In genomic region chr12:113188349-113189055, GRCm38 (mm10) we compare ENCODE assay signal across 8 mouse cellular contexts. TPM values are rescaled to one million over a fixed set of nuclear protein-coding genes. Genes with fewer than 3 reads are reported as not detected.
DNase-seq lines count a peak whose midpoint lies in the region; ATAC-seq and TF ChIP-seq lines count a peak whose summit lies in the region.

No protein-coding gene starts in this region.

- WGBS in heart, embryonic 12.5 days: 71% methylated on average over 51 of the region's 51 CpGs
- WGBS in forebrain, embryonic 15.5 days: 93% methylated on average over 51 of the region's 51 CpGs
- WGBS in midbrain, embryonic 11.5 days: 91% methylated on average over 51 of the region's 51 CpGs

- no peak overlapping the region for H3K9ac ChIP-seq in heart, embryonic 12.5 days
- H3K9ac ChIP-seq in forebrain, embryonic 15.5 days (replicated peaks): no peak overlapping the region
- H3K9ac ChIP-seq in midbrain, embryonic 11.5 days (ENCODE audit: low read length): no peak overlapping the region

- peaks cover 24% of the 10 kb centered on the region for H3K4me1 ChIP-seq in heart, embryonic 12.5 days (replicated peaks)
- H3K4me1 ChIP-seq in G1E (ENCODE audit: insufficient read depth, low read depth, low read length): no peaks in the 10 kb centered on the region
- peaks cover 28% of the 10 kb centered on the region for H3K4me1 ChIP-seq in forebrain, embryonic 15.5 days
- peaks cover 17% of the 10 kb centered on the region for H3K4me1 ChIP-seq in midbrain, embryonic 11.5 days (ENCODE audit: control insufficient read depth, insufficient read depth, low read length)

- H3K27ac ChIP-seq in heart, embryonic 12.5 days (ENCODE audit: poor library complexity, severe bottlenecking): no peak overlapping the region
- H3K27ac ChIP-seq in forebrain, embryonic 15.5 days (replicated peaks): no peak overlapping the region
- no peak overlapping the region for H3K27ac ChIP-seq in midbrain, embryonic 11.5 days (ENCODE audit: low read depth, low read length)

- peak overlapping the region; percentile 98 for H3K4me2 ChIP-seq in heart, embryonic 12.5 days
- peak overlapping the region; percentile 86 for H3K4me2 ChIP-seq in forebrain, embryonic 15.5 days (replicated peaks)
- peak overlapping the region; percentile 77 for H3K4me2 ChIP-seq in midbrain, embryonic 11.5 days

- H3K9me3 ChIP-seq in heart, embryonic 12.5 days (replicated peaks): no peaks in the 10 kb centered on the region
- H3K9me3 ChIP-seq in G1E (replicated peaks): peaks cover 38% of the 10 kb centered on the region
- H3K9me3 ChIP-seq in forebrain, embryonic 15.5 days: no peaks in the 10 kb centered on the region
- no peaks in the 10 kb centered on the region for H3K9me3 ChIP-seq in midbrain, embryonic 11.5 days (ENCODE audit: control insufficient read depth, low read length)

- H3K4me3 ChIP-seq in heart, embryonic 12.5 days: no peak overlapping the region
- peak overlapping the region; percentile 22; the same call in 1 of the 2 replicates for H3K4me3 ChIP-seq in G1E (ENCODE audit: low read depth, low read length)
- peak overlapping the region; percentile 73 for H3K4me3 ChIP-seq in forebrain, embryonic 15.5 days
- H3K4me3 ChIP-seq in midbrain, embryonic 11.5 days (ENCODE audit: low read depth, low read length): peak overlapping the region; percentile 34

- no peak for ATAC-seq in heart, embryonic 12.5 days (ENCODE audit: insufficient number of reproducible peaks, low FRiP score)
- no peak for ATAC-seq in G1E (ENCODE audit: extremely low read depth, insufficient number of reproducible peaks, low FRiP score, poor library complexity, severe bottlenecking)
- ATAC-seq in forebrain, embryonic 15.5 days (replicated peaks): 0 out of 2 replicates have a peak, but pooled peaks have one; percentile 3
- ATAC-seq in midbrain, embryonic 11.5 days (ENCODE audit: low FRiP score): no peak

- no peaks in the 10 kb centered on the region for H3K36me3 ChIP-seq in heart, embryonic 12.5 days
- no peaks in the 10 kb centered on the region for H3K36me3 ChIP-seq in G1E (replicated peaks)
- H3K36me3 ChIP-seq in forebrain, embryonic 15.5 days: peaks cover 35% of the 10 kb centered on the region
- H3K36me3 ChIP-seq in midbrain, embryonic 11.5 days (ENCODE audit: control insufficient read depth, insufficient read depth, low read length): peaks cover 10% of the 10 kb centered on the region

- peaks cover 59% of the 10 kb centered on the region for H3K27me3 ChIP-seq in heart, embryonic 12.5 days (replicated peaks)
- H3K27me3 ChIP-seq in G1E (ENCODE audit: insufficient read depth, low read length): peaks cover 13% of the 10 kb centered on the region; the same call in 1 of the 2 replicates
- no peaks in the 10 kb centered on the region for H3K27me3 ChIP-seq in forebrain, embryonic 15.5 days
- H3K27me3 ChIP-seq in midbrain, embryonic 11.5 days (ENCODE audit: control insufficient read depth, insufficient read depth, low read length): peaks cover 2% of the 10 kb centered on the region; the same call in 1 of the 2 replicates

- no peak for DNase-seq in heart, adult 11 months
- no peak for DNase-seq in G1E (ENCODE audit: low spot score)
- DNase-seq in midbrain, embryonic 11.5 days (ENCODE audit: low spot score, missing footprints): no peak
- DNase-seq in gastrocnemius, postnatal 25 days: no peak
- no peak for DNase-seq in left cerebral cortex, adult 18-20 months (ENCODE audit: low spot score in 2 of 2)
- DNase-seq in adrenal gland, postnatal 14 days: no peak

- TF ChIP-seq CTCF in G1E (IDR thresholded peaks at IDR 0.05; ENCODE audit: low read depth, low read length): no peak

RNA-seq across cellular contexts. Expression of gene Tmem121, which starts 2.8 kb away (rescaled TPM):
- polyA plus RNA-seq in heart, embryonic 12.5 days (2016; fragmentation: Nextera tagmentation; extraction: Ambion mirVana): 2.0 and 2.1 TPM in 2 replicates
- total RNA-seq in G1E (2014; fragmentation: Nextera tagmentation) (not detected in 2 replicates), G1E (2017) (not detected in 2 replicates)
- polyA plus RNA-seq in G1E (2012): not detected in 2 replicates
- 38.9 and 41.1 TPM in 2 replicates for polyA plus RNA-seq in forebrain, embryonic 15.5 days (2015; fragmentation: Nextera tagmentation; extraction: Ambion mirVana)
- polyA plus RNA-seq in midbrain, embryonic 11.5 days (2014; fragmentation: Nextera tagmentation; extraction: Ambion mirVana): 11.5 and 13.1 TPM in 2 replicates
- under 1 TPM; 0.33 to 0.46 TPM for total RNA-seq in gastrocnemius, postnatal 25 days (2021)
- total RNA-seq in left cerebral cortex, adult 18-20 months (2021): 10 to 100 TPM; 25.5 to 27.5 TPM
- 3.4 and 4.7 TPM in 2 replicates for total RNA-seq in adrenal gland, postnatal 14 days (2021)

RNA-seq across cellular contexts. Expression of gene Tedc1, which starts 32.3 kb away (rescaled TPM):
- polyA plus RNA-seq in heart, embryonic 12.5 days (2016; fragmentation: Nextera tagmentation; extraction: Ambion mirVana): 24.5 and 26.9 TPM in 2 replicates
- 8.4 and 13.7 TPM in 2 replicates for total RNA-seq in G1E (2014; fragmentation: Nextera tagmentation)
- total RNA-seq in G1E (2017): 9.3 and 13.0 TPM in 2 replicates
- polyA plus RNA-seq in G1E (2012): 31.4 and 35.1 TPM in 2 replicates
- polyA plus RNA-seq in forebrain, embryonic 15.5 days (2015; fragmentation: Nextera tagmentation; extraction: Ambion mirVana): 22.6 and 24.9 TPM in 2 replicates
- polyA plus RNA-seq in midbrain, embryonic 11.5 days (2014; fragmentation: Nextera tagmentation; extraction: Ambion mirVana): 25.6 and 31.5 TPM in 2 replicates
- total RNA-seq in gastrocnemius, postnatal 25 days (2021): under 1 TPM; 0.46 to 0.54 TPM
- total RNA-seq in left cerebral cortex, adult 18-20 months (2021): 1 to 10 TPM in 1 of 2 experiments, under 1 TPM in 1; 1.00 to 1.4 TPM
- 3.1 and 3.7 TPM in 2 replicates for total RNA-seq in adrenal gland, postnatal 14 days (2021)

RNA-seq across cellular contexts. Expression of gene Crip1, which starts 42.4 kb away (rescaled TPM):
- polyA plus RNA-seq in heart, embryonic 12.5 days (2016; fragmentation: Nextera tagmentation; extraction: Ambion mirVana): 464 and 485 TPM in 2 replicates
- total RNA-seq in G1E (2014; fragmentation: Nextera tagmentation) (31.5 and 42.4 TPM in 2 replicates), G1E (2017) (897 and 989 TPM in 2 replicates)
- 143 and 174 TPM in 2 replicates for polyA plus RNA-seq in G1E (2012)
- 29.1 and 31.5 TPM in 2 replicates for polyA plus RNA-seq in forebrain, embryonic 15.5 days (2015; fragmentation: Nextera tagmentation; extraction: Ambion mirVana)
- 87.1 and 95.7 TPM in 2 replicates for polyA plus RNA-seq in midbrain, embryonic 11.5 days (2014; fragmentation: Nextera tagmentation; extraction: Ambion mirVana)
- total RNA-seq in gastrocnemius, postnatal 25 days (2021): 100 to 1,000 TPM in 1 of 2 experiments, 10 to 100 TPM in 1; 90.0 to 150 TPM
- 10 to 100 TPM; 14.3 to 15.9 TPM for total RNA-seq in left cerebral cortex, adult 18-20 months (2021)
- 79.4 and 132 TPM in 2 replicates for total RNA-seq in adrenal gland, postnatal 14 days (2021)

RNA-seq across cellular contexts. Expression of gene Crip2, which starts 48.5 kb away (rescaled TPM):
- polyA plus RNA-seq in heart, embryonic 12.5 days (2016; fragmentation: Nextera tagmentation; extraction: Ambion mirVana): 1,186 and 1,223 TPM in 2 replicates
- total RNA-seq in G1E (2014; fragmentation: Nextera tagmentation) (3.9 TPM in 1 of 2 replicates, not detected in the other), G1E (2017) (1.3 and 1.8 TPM in 2 replicates)
- polyA plus RNA-seq in G1E (2012): 9.5 and 9.6 TPM in 2 replicates
- polyA plus RNA-seq in forebrain, embryonic 15.5 days (2015; fragmentation: Nextera tagmentation; extraction: Ambion mirVana): 407 and 414 TPM in 2 replicates
- 226 and 247 TPM in 2 replicates for polyA plus RNA-seq in midbrain, embryonic 11.5 days (2014; fragmentation: Nextera tagmentation; extraction: Ambion mirVana)
- total RNA-seq in gastrocnemius, postnatal 25 days (2021): 10 to 100 TPM; 39.5 to 52.5 TPM
- total RNA-seq in left cerebral cortex, adult 18-20 months (2021): 100 to 1,000 TPM; 142 to 162 TPM
- total RNA-seq in adrenal gland, postnatal 14 days (2021): 152 and 174 TPM in 2 replicates
